Mouse (Mus musculus) testis, adult 2 months (tissue): ENCODE results near the gene Lcmt1.

Source experiments
- CTCF ChIP-seq: fragments of 200-500 bp; IDR thresholded peaks from 2 replicates; pipeline ENCODE4 v1.5.1; 2012; ENCODE audit warnings: low read depth, mild to moderate bottlenecking, inconsistent platforms, low read length, moderate library complexity; ENCODE audit not compliant: control insufficient read depth, insufficient read depth, insufficient replicate concordance
- POLR2A ChIP-seq: fragments of 200-500 bp; IDR thresholded peaks from 2 replicates; pipeline ENCODE4 v1.6.1; 2012; ENCODE audit warnings: low read depth, mild to moderate bottlenecking, inconsistent platforms, low read length, moderate library complexity; ENCODE audit not compliant: control insufficient read depth

DNA sequence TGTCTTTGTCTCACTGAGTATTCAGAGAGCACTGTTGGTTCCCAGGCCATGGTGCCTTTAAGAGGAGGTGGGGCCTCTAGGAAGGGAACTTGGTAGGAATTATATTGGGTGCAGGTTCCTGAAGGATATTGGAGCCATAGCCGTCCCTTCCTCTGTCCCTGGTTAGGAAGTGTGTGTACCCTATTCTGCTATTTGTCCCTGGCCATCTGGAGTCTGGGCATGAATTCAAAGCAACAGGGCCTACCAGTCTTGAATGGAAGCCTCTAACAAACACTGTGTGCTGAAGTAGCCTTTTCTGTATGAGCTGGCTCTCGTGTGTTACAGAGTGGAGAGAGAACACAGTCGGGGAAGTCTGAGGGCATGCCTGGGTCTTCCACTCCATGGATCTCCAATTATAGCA lies 42.6 kb downstream of the Lcmt1 start:
- no peak for TF ChIP-seq CTCF
- TF ChIP-seq POLR2A: no peak
